Mouse (Mus musculus): ENCODE measurements around the gene Olfr694.
"Not testable (repeated sequence)": the region's sequence is repeated elsewhere in the genome, so short reads cannot be mapped to it uniquely, and the experiment has no call there.

The Olfr694 gene

GRCm38 (mm10) chr7:106691714-106692113 lies at the start of gene Olfr694:
Gene Olfr694 (minus strand): TSS chr7:106691814.
- no peak for DNase-seq (ENCODE audit: low spot score)

GRCm38 (mm10) chr7:106737028-106737427 lies 45.4 kb upstream of the Olfr694 start:
- DNase-seq (ENCODE audit: low spot score), result no peak

GRCm38 (mm10) chr7:106733717-106734116 lies 42.1 kb upstream of the Olfr694 start:
- DNase-seq (ENCODE audit: low spot score), result no peak

GRCm38 (mm10) chr7:106725654-106726053 lies 34.0 kb upstream of the Olfr694 start:
- not testable (repeated sequence) for DNase-seq (ENCODE audit: low spot score)

GRCm38 (mm10) chr7:106716296-106716695 lies 24.7 kb upstream of the Olfr694 start, which contains the start of gene Olfr695:
Gene Olfr695 (minus strand): TSS chr7:106716396.
- DNase-seq (ENCODE audit: low spot score), result no peak

GRCm38 (mm10) chr7:106711463-106711862 lies 19.8 kb upstream of the Olfr694 start:
- DNase-seq (ENCODE audit: low spot score), result no peak

GRCm38 (mm10) chr7:106707705-106708104 lies 16.1 kb upstream of the Olfr694 start:
- DNase-seq (ENCODE audit: low spot score), result not testable (repeated sequence)

- DNase-seq (ENCODE audit: low spot score), result no peak
These were observed 5.3 kb upstream of the Olfr694 start for GRCm38 (mm10) chr7:106696891-106697290.

- DNase-seq (ENCODE audit: low spot score), result no peak
These were observed 1.4 kb upstream of the Olfr694 start for GRCm38 (mm10) chr7:106692976-106693375.

GRCm38 (mm10) chr7:106685382-106685781 lies 6.2 kb downstream of the Olfr694 start:
- DNase-seq (ENCODE audit: low spot score), result no peak

- DNase-seq (ENCODE audit: low spot score), result no peak
These were observed 11.1 kb downstream of the Olfr694 start, which contains the start of gene Olfr693 for GRCm38 (mm10) chr7:106680484-106680883. Gene Olfr693 (minus strand): TSS chr7:106680584.

- DNase-seq (ENCODE audit: low spot score), result no peak
These were observed 39.3 kb downstream of the Olfr694 start for GRCm38 (mm10) chr7:106652344-106652652.

- no peak for DNase-seq (ENCODE audit: low spot score)
These were observed 39.9 kb downstream of the Olfr694 start for GRCm38 (mm10) chr7:106651555-106652343.

GRCm38 (mm10) chr7:106649774-106650173 lies 41.8 kb downstream of the Olfr694 start:
- DNase-seq (ENCODE audit: low spot score), result no peak

- DNase-seq (ENCODE audit: low spot score), result no peak
These were observed 46.4 kb downstream of the Olfr694 start for GRCm38 (mm10) chr7:106645261-106645660.

- DNase-seq (ENCODE audit: low spot score), result no peak
These were observed 47.3 kb downstream of the Olfr694 start for GRCm38 (mm10) chr7:106644222-106644870.

- no peak for DNase-seq (ENCODE audit: low spot score)
These were observed 50.8 kb downstream of the Olfr694 start for GRCm38 (mm10) chr7:106640839-106641238.

GRCm38 (mm10) chr7:106635560-106635959 lies 56.1 kb downstream of the Olfr694 start:
- no peak for DNase-seq (ENCODE audit: low spot score)
